Mouse (Mus musculus) limb, embryonic 14.5 days (tissue): Measurements from ENCODE around the gene Hist1h2bj. TPM values are rescaled to one million over a fixed set of nuclear protein-coding genes. Genes with fewer than 3 reads are reported as not detected.

Experiments used
- ATAC-seq: fragments of 200-750 bp; cut with Nextera tagmentation; 2 replicates; pipeline ENCODE4 v1.8.0; 2017; ENCODE audit warnings: low read depth, moderate number of reproducible peaks, moderate TSS enrichment; ENCODE audit not compliant: low FRiP score
- DNase-seq: peaks from one replicate; pipeline ENCODE4 v3.0.0-alpha.2; 2015; ENCODE audit warnings: low spot score
- H3K27ac ChIP-seq: fragments of 300-500 bp; sonication (generic); replicated peaks from 2 replicates; pipeline ENCODE4 v1.5.1; 2014; ENCODE audit warnings: low read depth, mild to moderate bottlenecking, low read length, moderate library complexity, mixed read lengths
- H3K27me3 ChIP-seq: fragments of 300-500 bp; sonication (generic); 2 replicates; pipeline ENCODE4 v1.6.1; 2014; ENCODE audit warnings: low read length, mixed read lengths; ENCODE audit not compliant: control insufficient read depth, insufficient read depth
- H3K36me3 ChIP-seq: fragments of 300-500 bp; sonication (generic); 2 replicates; pipeline ENCODE4 v1.6.1; 2014; ENCODE audit warnings: mild to moderate bottlenecking, low read length, moderate library complexity, mixed read lengths; ENCODE audit not compliant: control insufficient read depth, insufficient read depth
- H3K4me1 ChIP-seq: fragments of 300-500 bp; sonication (generic); 2 replicates; pipeline ENCODE4 v1.6.1; 2014; ENCODE audit warnings: antibody characterized with exemption, low read length, mixed read lengths; ENCODE audit not compliant: control insufficient read depth, insufficient read depth
- H3K4me2 ChIP-seq: fragments of 300-500 bp; sonication (generic); replicated peaks from 2 replicates; pipeline ENCODE4 v1.6.1; 2014; ENCODE audit warnings: low read depth, mild to moderate bottlenecking, low read length, moderate library complexity; ENCODE audit not compliant: severe bottlenecking
- H3K4me3 ChIP-seq: fragments of 300-500 bp; sonication (generic); replicated peaks from 2 replicates; pipeline ENCODE4 v1.5.1; 2014; ENCODE audit warnings: low read length
- H3K9ac ChIP-seq: fragments of 300-500 bp; sonication (generic); 2 replicates; pipeline ENCODE4 v1.6.1; 2014; ENCODE audit warnings: mild to moderate bottlenecking, low read depth, low read length, moderate library complexity; ENCODE audit not compliant: severe bottlenecking
- H3K9me3 ChIP-seq: fragments of 300-500 bp; sonication (generic); 2 replicates; pipeline ENCODE4 v1.6.1; 2016; ENCODE audit warnings: low read length; ENCODE audit not compliant: control insufficient read depth
- POLR2A ChIP-seq: fragments of 200-500 bp; IDR thresholded peaks from 2 replicates; pipeline ENCODE4 v1.8.0; 2012; ENCODE audit warnings: inconsistent platforms, mild to moderate bottlenecking, moderate library complexity, borderline replicate concordance; ENCODE audit not compliant: insufficient read depth, insufficient read length; ENCODE audit errors: extremely low read depth
- WGBS: fragments of 180-500 bp; shearing (Covaris S2); extraction: QIAGEN DNeasy Blood & Tissue Kit; methylation state at CpG from one replicate; pipeline ENCODE4 v1.1.7; 2014; 5-methylcytosine and 5-hydroxymethylcytosine counted together
- polyA plus RNA-seq, 2 experiments: library from polyadenylated mRNA; depleted of rRNA in 1 of 2; stranded (reverse) in 1 of 2; unstranded in 1 of 2; fragments of >200 nt; fragmentation: Nextera tagmentation in 1 of 2; extraction: Ambion mirVana in 1 of 2; gene quantifications; 2 replicates each; pipeline versions ENCODE4 v1.2.1 to v1.2.3; 2012 to 2014

Hist1h2bj gene
- polyA plus RNA-seq, 2 experiments, result 10.3 to 20.7 TPM

- no peak overlapping the region for H3K9ac ChIP-seq
- peaks cover 67% of the 10 kb centered on the region for H3K27me3 ChIP-seq
- H3K36me3 ChIP-seq, result no peaks in the 10 kb centered on the region
- ATAC-seq, result no peak; the same call in 1 of the 2 replicates
- H3K9me3 ChIP-seq, result no peaks in the 10 kb centered on the region
- 12% methylated on average over 17 of the region's 17 CpGs for WGBS
- TF ChIP-seq POLR2A, result no peak
- H3K27ac ChIP-seq, result no peak overlapping the region
- peak overlapping the region; percentile 14; the same call in 1 of the 2 replicates for H3K4me3 ChIP-seq
- no peaks in the 10 kb centered on the region for H3K4me1 ChIP-seq
- DNase-seq, result no peak
- peak overlapping the region; percentile 17; the same call in 1 of the 2 replicates for H3K4me2 ChIP-seq
These were observed 28.6 kb upstream of the Hist1h2bj start for GRCm38 (mm10) chr13:22014411-22014845.

GRCm38 (mm10) chr13:22015479-22016450 is 27.2 kb upstream of the Hist1h2bj start:
- ATAC-seq, result peak; percentile 78
- H3K4me3 ChIP-seq, result no peak overlapping the region

DNA sequence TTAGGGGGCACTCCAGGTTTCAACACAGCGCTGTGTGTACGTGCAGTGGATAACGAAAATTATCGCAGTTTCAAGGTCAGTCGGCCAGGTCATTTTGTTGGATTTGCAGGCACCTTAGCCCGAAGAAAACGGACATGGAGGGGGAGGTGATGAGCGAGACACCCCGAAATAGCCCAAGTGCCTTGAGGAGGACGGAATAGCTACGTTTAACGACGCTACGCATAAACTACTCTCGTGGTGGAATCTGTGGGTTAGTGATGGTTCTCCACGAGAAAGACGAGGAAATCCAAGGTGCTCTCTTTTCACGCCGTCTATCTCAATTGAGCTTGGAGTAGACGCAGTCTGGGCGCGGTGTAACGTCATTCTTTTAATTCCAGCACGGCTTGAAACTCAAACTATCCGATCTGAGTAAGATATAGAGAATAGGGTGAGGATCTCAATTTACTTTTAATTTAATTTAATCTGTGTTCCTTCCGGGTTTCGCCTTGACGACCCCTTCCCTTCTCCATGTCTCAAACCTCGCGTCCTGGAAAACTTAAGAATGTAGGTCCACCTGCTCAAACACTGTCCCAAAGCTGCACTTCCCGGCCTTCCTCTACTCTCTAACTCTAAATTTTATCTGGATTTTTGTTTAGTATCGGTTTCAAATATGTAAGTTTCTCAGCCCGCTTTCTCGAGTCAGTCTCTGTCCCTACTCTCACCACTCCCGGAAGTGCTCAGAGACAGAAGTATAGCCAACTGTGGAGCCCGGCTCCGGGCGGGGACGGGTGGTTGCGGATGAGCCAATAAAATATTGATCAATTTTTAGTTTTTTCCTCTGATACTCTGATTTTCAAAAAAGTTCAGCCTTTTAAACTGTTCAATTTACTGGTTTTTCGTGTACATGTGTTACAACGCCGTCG is 22.8 kb upstream of the Hist1h2bj start:
- Histone ChIP-seq H3K27ac (no peak overlapping the region), H3K27me3 (peaks cover 27% of the 10 kb centered on the region), H3K9ac (0 out of 2 replicates have a peak overlapping the region, but pooled peaks have one; percentile 17), H3K4me1 (no peaks in the 10 kb centered on the region), H3K4me2 (peak overlapping the region; percentile 62), H3K9me3 (no peaks in the 10 kb centered on the region), H3K4me3 (peak overlapping the region; percentile 42), H3K36me3 (no peaks in the 10 kb centered on the region)
- under 1% methylated on average over 44 of the region's 44 CpGs for WGBS
- ATAC-seq (0 out of 2 replicates have a peak, but pooled peaks have one; percentile 25), DNase-seq (no peak)
- no peak for TF ChIP-seq POLR2A

More at GRCm38 (mm10) chr13:22015479-22016450, 27.2 kb upstream of the Hist1h2bj start:
- H3K4me1 ChIP-seq, result no peaks in the 10 kb centered on the region
- H3K9me3 ChIP-seq, result no peaks in the 10 kb centered on the region
- peak; percentile 75 for DNase-seq
- H3K27ac ChIP-seq, result no peak overlapping the region
- H3K27me3 ChIP-seq, result peaks cover 62% of the 10 kb centered on the region
- no peaks in the 10 kb centered on the region for H3K36me3 ChIP-seq
- H3K4me2 ChIP-seq, result no peak overlapping the region
- H3K9ac ChIP-seq, result no peak overlapping the region
- TF ChIP-seq POLR2A, result no peak
- 18% methylated on average over 27 of the region's 27 CpGs for WGBS

GRCm38 (mm10) chr13:22020901-22021339 is 22.1 kb upstream of the Hist1h2bj start:
- no peaks in the 10 kb centered on the region for H3K36me3 ChIP-seq
- H3K4me3 ChIP-seq, result peak overlapping the region; percentile 42
- DNase-seq (peak; percentile 74), ATAC-seq (peak; percentile 70)
- H3K27me3 ChIP-seq, result peaks cover 22% of the 10 kb centered on the region
- peak overlapping the region; percentile 62 for H3K4me2 ChIP-seq
- H3K9ac ChIP-seq, result no peak overlapping the region; the same call in 1 of the 2 replicates
- no peak for TF ChIP-seq POLR2A
- under 1% methylated on average over 8 of the region's 8 CpGs for WGBS
- H3K27ac ChIP-seq, result no peak overlapping the region
- no peaks in the 10 kb centered on the region for H3K9me3 ChIP-seq
- no peaks in the 10 kb centered on the region for H3K4me1 ChIP-seq
